Mouse (Mus musculus) thymus, adult 2 months (tissue): ENCODE measurements at regions not wholly inside any gene's neighbourhood (a gene's known extent, or its start where the extent isn't known, plus 50 kb on each side); places are given as distances from the start of the nearest gene placed in this dataset.

Experiments used
- DNase-seq: peaks from one replicate; pipeline ENCODE4 v3.0.0; 2021
- H3K27ac ChIP-seq: fragments of 200-500 bp; 2 replicates; pipeline ENCODE4 v1.5.1; 2012; ENCODE audit warnings: low read length, control low read depth; ENCODE audit not compliant: control insufficient read depth, insufficient read depth
- H3K27me3 ChIP-seq: fragments of 200-500 bp; 2 replicates; pipeline ENCODE4 v1.6.1; 2012; ENCODE audit warnings: mild to moderate bottlenecking, low read length, moderate library complexity, mixed read lengths; ENCODE audit not compliant: control insufficient read depth, insufficient read depth
- H3K36me3 ChIP-seq: fragments of 200-500 bp; 2 replicates; pipeline ENCODE4 v1.6.1; 2012; ENCODE audit warnings: mild to moderate bottlenecking, low read length, moderate library complexity; ENCODE audit not compliant: control insufficient read depth, insufficient read depth
- H3K4me1 ChIP-seq: fragments of 200-500 bp; replicated peaks from 2 replicates; pipeline ENCODE4 v1.6.1; 2012; ENCODE audit warnings: low read length; ENCODE audit not compliant: control insufficient read depth, insufficient read depth
- H3K4me3 ChIP-seq: fragments of 200-500 bp; 2 replicates; pipeline ENCODE4 v1.5.1; 2012; ENCODE audit warnings: mild to moderate bottlenecking, low read length, control low read depth, moderate library complexity; ENCODE audit not compliant: control insufficient read depth, insufficient read depth
- CTCF ChIP-seq: fragments of 200-500 bp; IDR thresholded peaks from 2 replicates; pipeline ENCODE4 v1.5.1; 2012; ENCODE audit warnings: mild to moderate bottlenecking, control low read depth, low read length, moderate library complexity, borderline replicate concordance; ENCODE audit not compliant: control insufficient read depth, poor library complexity, insufficient read depth; ENCODE audit errors: extremely low read depth
- POLR2A ChIP-seq: fragments of 200-500 bp; IDR thresholded peaks from 2 replicates; pipeline ENCODE4 v1.6.1; 2012; ENCODE audit warnings: mild to moderate bottlenecking, low read length, control low read depth, moderate library complexity; ENCODE audit not compliant: control insufficient read depth, poor library complexity, insufficient read depth; ENCODE audit errors: extremely low read depth
- WGBS: fragments of 180-500 bp; shearing (Covaris S2); methylation state at CpG from one replicate; pipeline ENCODE4 v1.1.7; 2018; 5-methylcytosine and 5-hydroxymethylcytosine counted together

DNA sequence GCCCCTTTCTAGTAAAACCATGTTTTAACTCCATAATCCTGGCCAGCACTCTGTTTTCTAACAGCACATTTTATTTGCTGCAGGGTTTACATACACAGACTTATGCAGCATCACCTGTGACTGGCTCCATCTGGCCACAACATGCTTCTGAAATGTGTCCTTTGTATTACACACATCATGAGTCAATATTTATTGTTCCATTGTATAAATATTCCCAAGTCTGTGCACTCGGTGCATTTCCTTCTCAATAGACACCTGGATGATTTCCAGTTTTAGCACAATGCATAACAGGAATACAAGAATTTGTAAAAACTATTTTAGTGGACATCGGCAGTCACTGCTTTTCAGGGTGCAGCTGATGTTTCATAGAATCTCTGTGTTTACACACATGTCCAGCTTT lies 294.6 kb upstream of the Rasgrp1 start:
- H3K27ac ChIP-seq = no peak overlapping the region
- H3K4me1 ChIP-seq = no peaks in the 10 kb centered on the region
- no peak for DNase-seq
- WGBS = 79% methylated on average over 2 of the region's 2 CpGs
- no peaks in the 10 kb centered on the region for H3K27me3 ChIP-seq
- no peaks in the 10 kb centered on the region for H3K36me3 ChIP-seq
- TF ChIP-seq POLR2A (no peak), CTCF (no peak)
- no peak overlapping the region for H3K4me3 ChIP-seq

DNA sequence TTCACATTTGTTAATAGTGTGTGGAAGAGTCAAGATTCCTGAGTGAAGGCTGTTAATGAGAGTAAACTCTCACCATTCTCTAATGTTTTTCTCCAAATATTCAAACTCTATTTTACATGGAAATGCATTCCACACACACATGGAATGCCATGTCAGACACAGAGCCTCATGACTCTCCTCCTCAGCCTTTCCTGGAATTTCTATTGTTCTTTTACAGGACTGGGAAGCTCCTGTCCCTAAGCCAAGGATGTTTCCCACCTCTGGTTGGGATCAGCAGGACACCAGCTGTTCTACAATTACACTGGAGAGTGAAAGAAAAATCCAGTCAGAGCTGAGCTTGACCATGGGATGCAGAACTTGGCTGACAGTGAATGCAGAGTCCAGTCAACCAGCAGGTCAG lies 309.3 kb upstream of the Rasgrp1 start:
- H3K4me1 ChIP-seq = no peaks in the 10 kb centered on the region
- H3K27me3 ChIP-seq = no peaks in the 10 kb centered on the region
- no peak for DNase-seq
- H3K4me3 ChIP-seq = no peak overlapping the region
- H3K27ac ChIP-seq = no peak overlapping the region
- TF ChIP-seq CTCF = no peak
- no peak for TF ChIP-seq POLR2A
- no peaks in the 10 kb centered on the region for H3K36me3 ChIP-seq

DNA sequence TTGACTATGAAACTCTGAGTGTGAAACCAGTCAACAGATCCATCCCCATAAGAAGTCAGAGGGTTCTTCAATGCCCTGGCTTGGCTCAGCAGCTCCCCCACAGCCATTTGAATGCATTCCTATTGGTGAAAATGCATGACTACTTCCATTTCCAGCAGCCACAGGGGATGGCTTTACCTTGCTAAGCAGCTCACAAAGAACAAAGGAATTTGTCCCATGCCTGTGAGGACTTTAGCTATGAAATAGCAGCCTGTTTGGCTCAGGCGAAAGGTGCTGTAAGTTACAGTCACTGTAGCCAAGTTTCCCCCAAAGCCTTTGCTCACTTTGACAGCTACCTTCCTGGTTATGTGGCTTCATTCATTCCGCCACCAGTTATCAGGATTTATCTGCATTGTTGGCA lies 309.8 kb upstream of the Rasgrp1 start:
- no peaks in the 10 kb centered on the region for H3K4me1 ChIP-seq
- 84% methylated on average over 2 of the region's 2 CpGs for WGBS

DNA sequence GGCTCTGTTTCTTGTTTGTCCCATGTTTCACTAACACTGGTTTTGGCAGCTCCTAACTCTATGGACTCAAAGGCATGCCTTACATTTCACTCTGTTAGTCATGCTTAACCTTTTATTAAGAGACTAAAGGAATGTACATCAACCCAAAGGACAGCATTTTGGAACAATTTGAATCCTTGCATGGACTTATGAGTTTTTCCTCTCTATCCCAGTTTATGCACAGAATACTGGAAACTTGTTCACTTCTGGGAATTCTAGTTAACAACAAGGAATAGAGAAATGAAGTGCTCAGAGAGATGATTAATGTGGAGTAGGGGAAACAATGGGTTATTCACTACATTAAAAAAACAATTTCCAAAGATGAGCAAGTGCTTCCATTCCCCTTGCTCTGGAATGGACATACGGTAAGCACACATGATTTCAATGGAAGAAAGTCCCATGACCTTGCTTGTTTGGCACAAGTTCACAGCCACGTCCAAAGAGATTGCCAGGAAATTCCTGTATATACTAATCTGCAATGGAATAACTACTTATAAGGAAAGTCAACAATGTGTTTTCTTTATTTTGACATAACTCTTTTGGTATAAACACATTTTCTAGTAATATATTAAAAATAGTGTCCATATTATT lies 313.9 kb upstream of the Rasgrp1 start:
- DNase-seq = no peak
- TF ChIP-seq POLR2A (no peak), CTCF (no peak)
- Histone ChIP-seq H3K27me3 (no peaks in the 10 kb centered on the region), H3K4me1 (no peaks in the 10 kb centered on the region), H3K27ac (no peak overlapping the region), H3K4me3 (no peak overlapping the region), H3K36me3 (no peaks in the 10 kb centered on the region)
- WGBS = 87% methylated on average over 2 of the region's 2 CpGs

More for the DNA sequence above, 309.8 kb upstream of the Rasgrp1 start:
- Histone ChIP-seq H3K4me3 (no peak overlapping the region), H3K27me3 (no peaks in the 10 kb centered on the region), H3K27ac (no peak overlapping the region), H3K36me3 (no peaks in the 10 kb centered on the region)
- TF ChIP-seq CTCF (no peak), POLR2A (no peak)
- no peak for DNase-seq

DNA sequence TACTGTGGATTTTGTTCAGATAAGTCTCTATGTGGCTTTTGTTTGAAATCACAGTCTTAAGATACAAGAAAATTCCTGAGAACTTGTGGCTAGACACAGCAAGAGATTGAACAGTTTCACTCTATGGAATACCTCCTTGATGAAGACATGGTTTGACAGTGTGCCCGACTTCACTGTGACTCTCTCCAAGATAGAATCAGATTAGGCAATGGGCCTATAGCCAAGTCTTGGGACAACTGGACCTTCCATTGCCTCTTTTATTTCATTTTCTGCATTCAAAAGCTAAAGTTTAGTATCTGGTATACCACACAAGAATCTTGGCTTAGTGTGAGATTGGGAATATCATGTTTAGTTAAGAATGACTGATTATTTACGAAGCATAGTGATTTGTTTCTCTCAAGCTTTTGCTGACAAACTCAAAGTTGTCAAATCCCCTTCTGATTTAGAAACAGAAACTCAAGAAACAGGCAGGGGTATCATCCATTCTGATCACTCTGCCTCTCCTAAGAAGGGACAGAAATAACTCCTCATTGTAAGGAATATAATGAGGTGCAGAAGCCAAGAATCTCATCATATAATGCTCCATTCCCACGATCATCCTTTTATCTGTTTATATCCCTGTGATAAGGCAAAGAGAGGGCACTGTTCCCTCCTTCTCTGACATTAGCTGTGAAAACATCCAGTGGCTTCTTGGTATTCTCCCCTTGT lies 317.6 kb upstream of the Rasgrp1 start:
- no peak for TF ChIP-seq POLR2A
- no peak for TF ChIP-seq CTCF
- no peak overlapping the region for H3K4me3 ChIP-seq
- WGBS = 94% methylated on average over 3 of the region's 3 CpGs
- H3K27me3 ChIP-seq = no peaks in the 10 kb centered on the region
- no peak for DNase-seq
- no peaks in the 10 kb centered on the region for H3K4me1 ChIP-seq
- no peaks in the 10 kb centered on the region for H3K36me3 ChIP-seq
- H3K27ac ChIP-seq = no peak overlapping the region

DNA sequence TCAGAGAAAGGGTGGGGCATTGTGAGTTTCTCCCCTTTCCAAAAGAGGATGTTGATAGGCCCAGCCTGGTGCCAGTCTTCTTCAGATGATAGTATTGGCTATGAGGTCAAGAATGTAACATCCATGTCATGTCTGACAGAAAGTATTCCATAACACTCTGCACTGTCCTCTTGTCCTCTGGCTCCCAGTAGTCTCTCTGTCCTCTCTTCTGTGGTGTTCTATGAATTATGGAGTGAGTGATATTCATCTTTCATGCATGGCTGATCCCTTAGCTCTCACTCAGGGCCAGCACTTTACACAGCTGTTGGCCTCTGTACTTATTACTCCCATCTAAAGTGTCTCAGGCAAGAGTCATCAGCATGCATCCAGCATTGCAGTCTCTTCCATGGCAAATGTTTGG lies 319.9 kb upstream of the Rasgrp1 start:
- no peak for DNase-seq
- no peak for TF ChIP-seq CTCF
- no peak for TF ChIP-seq POLR2A
- H3K27me3 ChIP-seq = no peaks in the 10 kb centered on the region
- H3K4me1 ChIP-seq = no peaks in the 10 kb centered on the region
- no peak overlapping the region for H3K4me3 ChIP-seq
- H3K36me3 ChIP-seq = no peaks in the 10 kb centered on the region
- no peak overlapping the region for H3K27ac ChIP-seq
